Mouse (Mus musculus) 3134 (cell line): ENCODE results near the gene Scimp.

ENCODE experiments used
- DNase-seq: peaks from one replicate; pipeline ENCODE4 v3.0.0-alpha.2; 2011; ENCODE audit warnings: low spot score; ENCODE audit not compliant: insufficient read length; ENCODE audit errors: extremely low read depth

The Scimp gene

DNA sequence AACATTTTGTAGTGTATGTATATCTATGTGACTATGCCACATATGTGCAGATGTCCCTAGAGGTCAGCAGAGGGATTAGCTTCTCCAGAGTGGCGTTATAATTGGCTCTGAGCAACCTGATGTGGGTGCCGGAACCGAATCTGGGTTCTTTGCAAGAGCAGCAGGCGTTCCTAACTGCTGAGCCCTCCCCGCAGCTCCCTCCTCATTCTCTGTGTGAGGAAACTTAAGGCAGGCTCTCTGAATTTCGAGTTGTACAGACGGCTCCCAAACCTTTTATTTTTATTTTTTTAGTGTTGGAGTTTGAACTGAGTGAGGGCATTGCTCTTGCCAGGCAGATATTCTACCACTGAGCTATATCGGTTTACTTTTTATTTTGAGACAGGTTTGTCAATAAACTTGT, 2.7 kb upstream of the Scimp start:
- DNase-seq = no peak

DNA sequence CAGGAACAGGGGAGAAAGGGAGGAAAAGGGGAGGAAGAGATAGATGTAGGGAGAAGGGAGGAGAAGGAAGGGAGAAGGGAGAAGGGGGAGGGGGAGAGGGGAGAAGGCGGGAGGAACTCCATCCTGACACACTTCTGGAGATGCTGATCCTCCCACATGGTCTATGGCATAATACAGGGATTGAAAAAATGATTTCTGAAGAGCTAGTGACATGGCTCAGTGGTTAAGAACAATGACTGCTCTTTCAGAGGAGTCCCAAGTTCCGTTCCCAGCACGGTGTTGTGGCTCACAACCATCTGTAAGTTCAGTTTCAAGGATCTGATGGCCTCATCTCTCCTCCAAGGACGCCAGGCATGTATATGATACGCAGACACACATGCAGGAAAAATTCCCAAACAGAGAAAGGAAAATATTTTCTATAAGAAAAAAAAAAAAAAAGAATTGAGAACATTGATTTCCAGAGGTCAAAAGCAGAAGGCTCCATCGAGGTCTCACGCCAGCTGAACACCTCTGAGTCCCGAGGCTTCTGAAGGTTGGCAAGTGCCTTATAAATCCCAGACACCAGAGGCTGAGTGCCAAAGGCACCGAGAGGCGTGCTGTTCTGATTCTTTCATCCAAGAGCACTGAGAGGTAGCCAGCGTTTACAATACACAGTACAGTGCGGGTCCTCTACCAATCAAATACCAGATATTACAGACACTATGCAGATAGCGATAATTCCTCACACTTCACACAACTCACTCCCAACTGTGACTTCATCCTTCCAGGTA, 730 bp downstream of the Scimp start:
- DNase-seq = no peak

GRCm38 (mm10) chr11:70811041-70811440, 1.3 kb downstream of the Scimp start:
- DNase-seq = no peak

- DNase-seq = no peak
Observed at GRCm38 (mm10) chr11:70809011-70809410, 3.4 kb downstream of the Scimp start.

GRCm38 (mm10) chr11:70808101-70808500, 4.3 kb downstream of the Scimp start:
- DNase-seq = peak; percentile 20

DNA sequence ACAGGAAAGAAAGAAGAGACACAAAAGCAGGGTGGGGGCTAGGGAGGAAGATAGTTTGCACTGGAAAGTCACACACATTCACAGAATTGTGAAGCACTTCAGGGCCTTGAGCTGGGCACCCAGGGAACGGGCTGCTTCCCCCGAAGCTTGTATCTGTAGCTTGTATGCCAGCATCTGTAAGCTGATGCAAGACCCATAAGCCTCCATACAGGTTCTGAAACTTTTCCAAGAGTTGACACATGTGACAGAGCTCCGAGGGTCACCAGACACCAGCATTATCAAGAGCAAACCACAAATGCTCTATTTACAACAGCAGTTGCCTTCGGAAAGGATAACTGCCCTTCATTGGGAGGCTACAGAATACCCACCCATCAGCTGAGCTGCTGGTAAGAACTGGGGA, 4.8 kb downstream of the Scimp start:
- DNase-seq = no peak

GRCm38 (mm10) chr11:70806697-70807096, 5.7 kb downstream of the Scimp start:
- no peak for DNase-seq

DNA sequence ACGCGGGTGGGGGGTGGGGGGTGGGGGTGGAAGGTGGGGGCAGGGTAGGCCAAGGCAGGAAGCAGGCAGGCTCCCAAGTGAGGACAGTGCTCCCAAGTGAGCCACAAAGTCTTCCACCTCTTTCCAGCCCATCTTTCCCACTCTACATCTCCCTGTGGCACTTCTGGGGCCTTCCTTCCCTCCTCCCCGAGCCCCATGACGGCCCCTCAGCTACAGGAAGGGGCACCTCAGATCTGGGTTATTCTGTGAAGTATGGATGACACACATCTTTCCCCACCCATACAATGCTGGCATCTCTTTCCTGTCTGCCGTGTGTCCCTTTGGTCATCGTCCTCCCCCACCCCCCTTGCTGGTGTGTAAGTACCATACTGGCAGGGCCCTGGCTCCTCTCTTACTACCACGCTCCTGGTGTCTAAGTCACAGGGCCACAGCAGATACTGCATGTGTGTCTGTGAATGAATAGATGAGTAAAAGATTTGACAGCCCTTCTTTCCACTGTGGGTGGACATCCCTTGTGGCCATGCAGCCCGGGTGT, 6.7 kb downstream of the Scimp start:
- no peak for DNase-seq

- DNase-seq = no peak
Observed at GRCm38 (mm10) chr11:70804395-70804794, 8.0 kb downstream of the Scimp start.

GRCm38 (mm10) chr11:70803711-70804200, 8.6 kb downstream of the Scimp start:
- no peak for DNase-seq

- no peak for DNase-seq
Observed at GRCm38 (mm10) chr11:70802865-70803261, 9.5 kb downstream of the Scimp start.

GRCm38 (mm10) chr11:70802208-70802864, 10.1 kb downstream of the Scimp start:
- DNase-seq = no peak

GRCm38 (mm10) chr11:70792409-70792808, 20.0 kb downstream of the Scimp start:
- no peak for DNase-seq

GRCm38 (mm10) chr11:70791676-70792075, 20.7 kb downstream of the Scimp start:
- DNase-seq = no peak

GRCm38 (mm10) chr11:70790874-70791551, 21.4 kb downstream of the Scimp start:
- DNase-seq = no peak

DNA sequence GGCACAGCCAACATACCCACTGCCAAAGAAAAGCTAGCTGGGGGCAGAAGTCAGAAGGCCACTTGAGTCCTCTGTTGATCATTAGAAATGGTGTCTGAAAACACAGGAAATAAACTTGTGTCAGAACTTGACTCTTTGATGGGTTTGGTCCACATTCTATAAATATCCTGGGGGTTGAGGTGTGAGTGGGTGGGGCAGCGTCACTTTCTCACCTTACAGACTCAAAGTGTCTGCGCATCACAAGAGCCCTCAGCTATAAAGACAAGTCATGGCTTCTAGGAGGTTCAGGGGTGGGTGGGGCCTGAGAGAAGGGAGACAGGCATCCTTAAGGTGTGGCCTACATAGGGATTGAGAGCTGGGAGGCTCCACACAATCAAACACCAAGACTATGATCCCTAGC, 22.0 kb downstream of the Scimp start:
- no peak for DNase-seq

GRCm38 (mm10) chr11:70788972-70789655, 23.3 kb downstream of the Scimp start:
- no peak for DNase-seq

- DNase-seq = no peak
Observed at GRCm38 (mm10) chr11:70787052-70787451, 25.3 kb downstream of the Scimp start.

GRCm38 (mm10) chr11:70785908-70786307, 26.5 kb downstream of the Scimp start:
- DNase-seq = no peak

DNA sequence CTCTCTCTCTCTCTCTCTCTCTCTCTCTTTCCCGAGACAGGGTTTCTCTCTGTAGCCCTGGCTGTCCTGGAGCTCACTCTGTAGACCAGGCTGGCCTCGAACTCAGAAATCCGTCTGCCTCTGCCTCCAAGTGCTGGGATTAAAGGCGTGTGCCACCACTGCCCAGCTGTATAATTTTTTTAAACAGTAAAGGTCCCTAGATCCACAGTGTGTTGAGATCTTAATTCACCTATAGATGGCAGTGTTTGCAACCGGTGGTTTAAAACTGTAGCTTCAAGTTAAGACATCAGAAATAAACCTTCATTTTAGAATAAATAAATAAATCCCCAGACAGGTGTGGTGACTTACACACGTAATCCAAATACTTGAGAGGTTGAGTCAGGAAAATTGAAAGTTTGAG, 34.3 kb downstream of the Scimp start:
- DNase-seq = peak; percentile 20

DNA sequence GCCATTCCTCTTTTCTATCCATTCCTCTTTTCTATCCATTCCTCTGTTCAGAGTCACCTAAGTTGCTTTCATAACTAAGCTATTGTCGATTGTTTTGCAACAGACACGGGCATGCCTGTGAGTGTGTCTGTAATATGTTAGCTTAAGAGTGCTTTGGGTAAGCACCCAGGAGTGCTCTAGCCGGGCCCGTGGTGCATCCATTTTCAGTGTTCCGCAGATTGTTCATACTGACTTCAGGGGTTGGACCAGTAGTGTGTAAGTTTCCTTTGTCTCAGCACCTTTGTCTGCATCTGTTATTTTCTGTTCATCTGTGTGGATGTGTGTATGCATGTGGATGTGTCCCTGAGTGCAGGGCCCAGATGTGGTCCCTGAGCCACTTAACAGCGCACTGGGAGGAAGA, 34.8 kb downstream of the Scimp start:
- DNase-seq = no peak
